Mouse (Mus musculus): Measurements from ENCODE around the gene Cd82. TPM values are rescaled to one million over a fixed set of nuclear protein-coding genes. Genes with fewer than 3 reads are reported as not detected.

Gene Cd82
- polyA plus RNA-seq, 1 experiment from 2014 or later: 17.4 TPM

DNA sequence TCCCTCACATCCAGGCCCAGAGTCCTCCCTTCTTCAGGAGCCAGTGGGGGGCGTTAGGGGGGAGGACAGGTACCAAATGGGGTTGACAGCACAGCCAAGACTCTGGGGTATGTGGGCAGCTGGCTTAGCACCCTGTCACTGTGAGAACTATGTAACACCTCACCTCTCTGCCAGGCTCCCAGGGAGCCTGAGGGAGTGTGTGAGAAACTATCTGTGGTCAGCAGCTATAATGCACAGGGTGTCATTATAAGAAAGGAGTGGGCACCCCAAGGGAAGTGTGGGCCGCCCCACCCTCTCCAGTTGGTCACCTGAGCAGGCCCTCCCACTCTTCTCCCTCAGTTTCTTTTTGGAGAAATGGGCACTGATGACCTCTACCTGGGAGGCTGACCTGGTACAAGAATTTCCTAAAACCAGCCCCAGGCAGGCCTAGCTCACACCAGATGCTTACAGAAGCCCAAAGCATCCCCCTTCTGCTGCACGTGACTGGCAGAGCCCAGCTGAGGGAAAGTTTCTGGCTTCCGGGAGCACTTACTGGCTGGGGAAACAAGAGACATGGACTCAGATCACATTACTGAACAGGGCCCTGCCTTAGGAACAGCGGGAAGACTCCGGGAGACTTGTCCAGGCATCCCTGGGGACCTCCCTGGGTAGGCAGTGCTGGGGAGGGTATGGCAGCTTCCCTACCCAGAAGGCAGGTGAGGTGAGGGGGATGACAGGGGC is 11.6 kb downstream of the Cd82 start:
- no peak overlapping the region for H3K4me2 ChIP-seq (replicated peaks; ENCODE audit: low read depth, low read length)
- no peaks in the 10 kb centered on the region for H3K36me3 ChIP-seq (ENCODE audit: control insufficient read depth, insufficient read depth, low read length)
- no peak overlapping the region for H3K9ac ChIP-seq (ENCODE audit: low read depth, low read length)
- H3K27me3 ChIP-seq (ENCODE audit: control insufficient read depth, insufficient read depth, low read length): no peaks in the 10 kb centered on the region
- WGBS: 26% methylated on average over 6 of the region's 6 CpGs
- 0 out of 2 replicates have a peak overlapping the region, but pooled peaks have one; percentile 37 for H3K27ac ChIP-seq (ENCODE audit: low read depth, low read length)
- H3K9me3 ChIP-seq (ENCODE audit: control insufficient read depth, low read length): no peaks in the 10 kb centered on the region
- peaks cover 31% of the 10 kb centered on the region for H3K4me1 ChIP-seq (ENCODE audit: control insufficient read depth, insufficient read depth, low read length)
- H3K4me3 ChIP-seq (ENCODE audit: low read length): no peak overlapping the region
- peak; percentile 41 for ATAC-seq (ENCODE audit: low FRiP score, low TSS enrichment)

DNA sequence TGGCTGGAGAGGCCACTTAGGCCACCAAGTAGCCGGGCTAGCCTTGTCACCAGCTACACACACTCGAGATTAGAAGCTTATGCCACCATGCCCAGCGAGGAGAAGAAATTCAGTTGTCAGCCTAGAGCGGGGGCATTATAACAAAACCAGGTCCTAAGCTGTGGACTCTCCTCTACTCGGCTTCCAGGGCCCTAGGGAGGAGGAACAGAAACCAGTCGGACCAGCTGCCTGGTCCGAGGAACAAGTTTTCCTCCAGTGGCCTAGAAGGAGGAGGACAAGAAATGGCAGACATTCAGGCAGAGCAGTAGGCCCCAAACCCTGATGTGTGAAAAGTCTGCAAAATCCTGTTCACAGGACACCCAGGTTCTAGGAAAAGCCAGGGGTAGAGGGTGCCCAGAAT is 12.2 kb downstream of the Cd82 start:
- H3K4me2 ChIP-seq (replicated peaks; ENCODE audit: low read depth, low read length): no peak overlapping the region
- H3K27me3 ChIP-seq (ENCODE audit: control insufficient read depth, insufficient read depth, low read length): no peaks in the 10 kb centered on the region
- ATAC-seq (ENCODE audit: low FRiP score, low TSS enrichment): no peak
- H3K36me3 ChIP-seq (ENCODE audit: control insufficient read depth, insufficient read depth, low read length): no peaks in the 10 kb centered on the region
- no peak overlapping the region for H3K9ac ChIP-seq (ENCODE audit: low read depth, low read length)
- 77% methylated on average over 7 of the region's 7 CpGs for WGBS
- no peaks in the 10 kb centered on the region for H3K9me3 ChIP-seq (ENCODE audit: control insufficient read depth, low read length)
- peaks cover 32% of the 10 kb centered on the region for H3K4me1 ChIP-seq (ENCODE audit: control insufficient read depth, insufficient read depth, low read length)
- H3K4me3 ChIP-seq (ENCODE audit: low read length): no peak overlapping the region
- H3K27ac ChIP-seq (ENCODE audit: low read depth, low read length): 0 out of 2 replicates have a peak overlapping the region, but pooled peaks have one; percentile 37

DNA sequence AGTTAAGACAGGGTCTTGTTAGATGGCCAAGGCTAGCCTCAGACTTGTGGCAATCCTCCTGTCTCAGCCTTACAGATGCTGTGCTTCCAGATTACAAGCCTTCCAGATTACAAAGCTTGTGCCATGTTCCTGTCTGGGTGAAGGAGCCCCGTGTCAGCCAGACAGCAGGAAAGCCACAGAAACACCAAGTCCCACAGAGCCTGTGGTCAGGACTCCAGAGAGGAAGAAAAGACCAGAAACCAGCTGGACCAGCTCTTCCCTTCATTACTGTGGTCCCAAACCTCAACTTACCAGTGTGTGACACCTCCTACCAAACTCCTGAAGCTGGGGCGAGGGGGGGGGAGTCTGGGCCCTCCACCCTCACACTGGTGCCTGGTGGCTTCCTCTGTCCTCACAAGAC is 13.3 kb downstream of the Cd82 start:
- Histone ChIP-seq H3K4me3 (ENCODE audit: low read length) (no peak overlapping the region), H3K9ac (ENCODE audit: low read depth, low read length) (no peak overlapping the region), H3K27ac (ENCODE audit: low read depth, low read length) (no peak overlapping the region), H3K4me2 (replicated peaks; ENCODE audit: low read depth, low read length) (no peak overlapping the region), H3K36me3 (ENCODE audit: control insufficient read depth, insufficient read depth, low read length) (no peaks in the 10 kb centered on the region), H3K27me3 (ENCODE audit: control insufficient read depth, insufficient read depth, low read length) (no peaks in the 10 kb centered on the region), H3K4me1 (ENCODE audit: control insufficient read depth, insufficient read depth, low read length) (peaks cover 35% of the 10 kb centered on the region), H3K9me3 (ENCODE audit: control insufficient read depth, low read length) (no peaks in the 10 kb centered on the region)
- no peak for ATAC-seq (ENCODE audit: low FRiP score, low TSS enrichment)
- WGBS: 82% methylated on average over 2 of the region's 2 CpGs

DNA sequence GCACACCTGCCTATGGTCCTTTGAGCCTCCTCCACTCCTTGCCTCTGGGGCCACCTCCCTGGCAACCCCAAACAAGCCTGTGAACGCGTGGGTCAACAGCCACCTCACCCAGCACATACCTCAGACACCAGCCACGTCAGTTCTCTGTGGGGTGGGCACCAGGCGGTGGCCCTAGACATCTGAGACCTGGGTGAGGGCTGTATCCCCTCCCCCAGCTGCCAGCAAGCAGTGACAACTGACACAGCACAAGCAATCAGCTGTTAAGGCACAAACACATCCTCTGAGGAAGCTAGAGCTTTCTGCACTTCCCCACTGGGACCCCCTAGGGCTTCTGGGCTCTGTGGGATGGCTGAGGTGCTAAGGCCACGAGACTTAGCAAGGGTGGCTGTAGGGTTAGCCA is 14.2 kb downstream of the Cd82 start:
- H3K4me3 ChIP-seq (ENCODE audit: low read length): no peak overlapping the region
- no peaks in the 10 kb centered on the region for H3K27me3 ChIP-seq (ENCODE audit: control insufficient read depth, insufficient read depth, low read length)
- no peak overlapping the region for H3K4me2 ChIP-seq (replicated peaks; ENCODE audit: low read depth, low read length)
- no peaks in the 10 kb centered on the region for H3K9me3 ChIP-seq (ENCODE audit: control insufficient read depth, low read length)
- peaks cover 38% of the 10 kb centered on the region for H3K4me1 ChIP-seq (ENCODE audit: control insufficient read depth, insufficient read depth, low read length)
- no peak for ATAC-seq (ENCODE audit: low FRiP score, low TSS enrichment)
- H3K9ac ChIP-seq (ENCODE audit: low read depth, low read length): peak overlapping the region; percentile 13; the same call in 1 of the 2 replicates
- no peaks in the 10 kb centered on the region for H3K36me3 ChIP-seq (ENCODE audit: control insufficient read depth, insufficient read depth, low read length)
- no peak overlapping the region for H3K27ac ChIP-seq (ENCODE audit: low read depth, low read length)
- 52% methylated on average over 5 of the region's 5 CpGs for WGBS

DNA sequence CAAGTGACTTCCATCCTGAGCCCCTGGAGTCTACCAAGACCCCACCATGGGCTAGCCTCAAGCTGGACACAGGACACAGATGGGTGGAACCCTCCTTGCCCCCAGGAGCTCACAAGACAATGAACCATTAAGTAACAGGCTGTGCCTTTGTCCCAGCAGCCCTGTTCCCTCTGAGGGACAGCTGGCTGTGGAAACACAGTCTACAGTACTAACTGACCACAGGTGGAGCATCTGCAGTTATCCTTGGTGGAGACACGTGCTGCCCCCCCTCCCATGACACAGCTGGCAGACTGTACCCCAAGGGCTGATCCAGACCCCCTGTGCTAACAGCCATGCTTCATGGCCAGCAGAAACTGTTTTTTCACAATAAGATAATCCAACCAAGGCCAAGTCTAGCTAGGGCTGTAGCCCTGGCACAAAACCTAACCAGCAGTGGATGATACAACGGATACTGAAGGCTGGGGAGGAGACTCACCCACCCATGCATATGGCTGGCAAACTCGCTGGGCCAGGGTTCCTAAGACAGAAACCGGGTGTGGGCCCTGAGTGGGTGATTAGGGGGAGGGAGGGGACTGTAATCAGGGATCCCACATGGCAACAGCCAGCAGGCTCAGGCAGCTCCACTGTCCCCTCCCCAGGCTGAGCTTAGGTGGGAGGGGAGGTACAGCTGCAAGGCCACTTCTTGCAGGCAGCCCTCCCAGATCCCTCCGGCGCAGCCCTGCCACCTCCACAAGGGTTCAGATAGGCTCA is 15.3 kb downstream of the Cd82 start:
- WGBS: 66% methylated on average over 6 of the region's 6 CpGs
- H3K4me3 ChIP-seq (ENCODE audit: low read length): no peak overlapping the region
- no peaks in the 10 kb centered on the region for H3K27me3 ChIP-seq (ENCODE audit: control insufficient read depth, insufficient read depth, low read length)
- H3K27ac ChIP-seq (ENCODE audit: low read depth, low read length): no peak overlapping the region
- H3K9ac ChIP-seq (ENCODE audit: low read depth, low read length): no peak overlapping the region; the same call in 1 of the 2 replicates
- ATAC-seq (ENCODE audit: low FRiP score, low TSS enrichment): no peak
- no peaks in the 10 kb centered on the region for H3K9me3 ChIP-seq (ENCODE audit: control insufficient read depth, low read length)
- no peak overlapping the region for H3K4me2 ChIP-seq (replicated peaks; ENCODE audit: low read depth, low read length)
- no peaks in the 10 kb centered on the region for H3K36me3 ChIP-seq (ENCODE audit: control insufficient read depth, insufficient read depth, low read length)
- peaks cover 47% of the 10 kb centered on the region for H3K4me1 ChIP-seq (ENCODE audit: control insufficient read depth, insufficient read depth, low read length)

DNA sequence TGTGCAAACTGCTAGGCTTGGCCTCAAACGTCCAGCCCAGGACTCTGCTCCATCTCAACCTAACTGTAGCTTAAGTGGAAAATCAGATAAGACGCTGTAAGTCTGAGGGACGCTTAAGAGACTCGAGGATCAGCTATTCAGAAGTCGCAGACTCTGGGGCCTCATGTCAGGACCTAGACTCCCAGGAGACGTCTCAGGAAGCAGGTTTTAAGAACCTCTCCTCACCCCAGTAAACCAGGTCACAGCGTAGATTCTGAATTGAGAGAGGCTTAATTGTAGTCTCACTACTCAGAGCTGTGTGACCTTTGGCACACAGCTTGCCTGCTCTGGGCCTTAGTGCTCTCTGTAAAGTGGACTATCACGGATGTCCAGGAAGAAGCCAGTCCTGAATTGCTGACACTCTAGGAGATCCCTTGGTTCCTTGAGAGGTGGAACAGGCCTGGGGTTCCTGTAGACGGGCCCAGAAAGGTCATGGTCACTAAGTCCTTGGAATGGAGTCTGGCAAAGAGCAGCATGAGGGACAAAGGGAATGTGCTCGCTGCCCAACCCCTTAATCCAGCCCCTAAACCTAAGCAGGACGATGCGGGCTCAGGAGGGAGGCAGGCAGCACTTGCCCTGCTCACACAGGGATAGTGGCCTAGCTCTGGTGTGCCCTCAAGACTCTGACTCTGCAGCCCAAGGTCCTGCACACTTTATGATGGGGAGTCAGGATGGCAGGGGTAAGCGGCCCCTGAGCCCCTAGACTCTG is 16.2 kb downstream of the Cd82 start:
- 59% methylated on average over 13 of the region's 13 CpGs for WGBS
- H3K36me3 ChIP-seq (ENCODE audit: control insufficient read depth, insufficient read depth, low read length): no peaks in the 10 kb centered on the region
- H3K4me2 ChIP-seq (replicated peaks; ENCODE audit: low read depth, low read length): no peak overlapping the region
- H3K4me3 ChIP-seq (ENCODE audit: low read length): no peak overlapping the region
- H3K9me3 ChIP-seq (ENCODE audit: control insufficient read depth, low read length): no peaks in the 10 kb centered on the region
- H3K9ac ChIP-seq (ENCODE audit: low read depth, low read length): no peak overlapping the region; the same call in 1 of the 2 replicates
- peaks cover 39% of the 10 kb centered on the region for H3K4me1 ChIP-seq (ENCODE audit: control insufficient read depth, insufficient read depth, low read length)
- no peak for ATAC-seq (ENCODE audit: low FRiP score, low TSS enrichment)
- no peak overlapping the region for H3K27ac ChIP-seq (ENCODE audit: low read depth, low read length)
- no peaks in the 10 kb centered on the region for H3K27me3 ChIP-seq (ENCODE audit: control insufficient read depth, insufficient read depth, low read length)

DNA sequence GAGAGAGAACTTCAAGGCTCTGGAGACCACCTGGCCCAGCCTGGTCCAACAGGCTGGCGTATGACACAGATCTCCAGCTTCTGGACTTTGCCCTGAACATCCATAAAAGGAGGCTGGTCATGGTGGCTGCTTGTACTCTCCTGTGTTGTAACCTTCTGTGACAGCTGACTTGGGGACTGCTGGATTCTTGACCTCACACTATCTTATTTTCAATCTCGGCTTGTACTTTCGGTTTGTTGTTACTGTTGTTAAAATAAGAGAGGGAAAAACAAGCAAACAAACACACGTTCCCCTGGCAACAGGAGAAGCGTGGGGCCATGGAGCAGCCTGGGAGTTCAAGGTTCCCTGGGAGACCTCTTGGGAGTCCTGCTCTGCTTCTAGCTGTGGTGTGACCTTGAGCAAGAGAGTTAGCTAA is 17.7 kb downstream of the Cd82 start:
- no peak overlapping the region for H3K4me2 ChIP-seq (replicated peaks; ENCODE audit: low read depth, low read length)
- peaks cover 29% of the 10 kb centered on the region for H3K4me1 ChIP-seq (ENCODE audit: control insufficient read depth, insufficient read depth, low read length)
- H3K27ac ChIP-seq (ENCODE audit: low read depth, low read length): 0 out of 2 replicates have a peak overlapping the region, but pooled peaks have one; percentile 24
- 63% methylated on average over 5 of the region's 5 CpGs for WGBS
- H3K4me3 ChIP-seq (ENCODE audit: low read length): no peak overlapping the region
- H3K9ac ChIP-seq (ENCODE audit: low read depth, low read length): no peak overlapping the region
- no peaks in the 10 kb centered on the region for H3K9me3 ChIP-seq (ENCODE audit: control insufficient read depth, low read length)
- no peaks in the 10 kb centered on the region for H3K27me3 ChIP-seq (ENCODE audit: control insufficient read depth, insufficient read depth, low read length)
- no peaks in the 10 kb centered on the region for H3K36me3 ChIP-seq (ENCODE audit: control insufficient read depth, insufficient read depth, low read length)
- no peak for ATAC-seq (ENCODE audit: low FRiP score, low TSS enrichment)

DNA sequence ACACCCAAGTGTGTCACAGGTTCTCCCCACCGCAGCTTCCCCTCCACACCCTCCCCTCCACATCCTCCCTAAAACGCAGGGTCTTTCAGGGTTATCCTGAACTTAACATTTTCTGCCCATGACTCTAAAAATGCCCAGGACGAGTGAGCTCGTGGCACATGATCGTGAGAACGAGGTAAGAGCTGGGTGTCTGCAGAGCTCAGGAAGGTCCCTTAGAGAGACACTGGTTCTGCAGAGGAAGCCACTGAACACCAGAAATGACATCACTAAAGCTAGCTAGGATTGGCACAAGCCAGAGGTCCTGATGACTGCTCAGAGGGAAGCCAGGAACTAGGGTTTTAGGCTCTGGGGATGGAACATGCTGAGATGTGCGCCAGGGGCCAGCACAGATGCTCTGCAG is 18.7 kb downstream of the Cd82 start:
- Histone ChIP-seq H3K36me3 (ENCODE audit: control insufficient read depth, insufficient read depth, low read length) (no peaks in the 10 kb centered on the region), H3K27me3 (ENCODE audit: control insufficient read depth, insufficient read depth, low read length) (no peaks in the 10 kb centered on the region), H3K4me1 (ENCODE audit: control insufficient read depth, insufficient read depth, low read length) (peaks cover 34% of the 10 kb centered on the region), H3K4me2 (replicated peaks; ENCODE audit: low read depth, low read length) (no peak overlapping the region), H3K9ac (ENCODE audit: low read depth, low read length) (0 out of 2 replicates have a peak overlapping the region, but pooled peaks have one; percentile 5), H3K9me3 (ENCODE audit: control insufficient read depth, low read length) (no peaks in the 10 kb centered on the region), H3K4me3 (ENCODE audit: low read length) (no peak overlapping the region), H3K27ac (ENCODE audit: low read depth, low read length) (no peak overlapping the region)
- 84% methylated on average over 7 of the region's 7 CpGs for WGBS
- no peak for ATAC-seq (ENCODE audit: low FRiP score, low TSS enrichment)
